Mouse (Mus musculus) thymus, postnatal 10 days (tissue): Measurements from ENCODE around the gene Zfp706.

Experiments used
- DNase-seq, 2 experiments: peaks; one replicate each; pipeline ENCODE4 v3.0.0; 2021; ENCODE audit warnings: low spot score in 2 of 2

Gene Zfp706

GRCm38 (mm10) chr15:37007233-37007958 is at the start of gene Zfp706:
Zfp706 (minus strand) TSS chr15:37007773.
- peak; percentile 98 to 99 for DNase-seq

DNA sequence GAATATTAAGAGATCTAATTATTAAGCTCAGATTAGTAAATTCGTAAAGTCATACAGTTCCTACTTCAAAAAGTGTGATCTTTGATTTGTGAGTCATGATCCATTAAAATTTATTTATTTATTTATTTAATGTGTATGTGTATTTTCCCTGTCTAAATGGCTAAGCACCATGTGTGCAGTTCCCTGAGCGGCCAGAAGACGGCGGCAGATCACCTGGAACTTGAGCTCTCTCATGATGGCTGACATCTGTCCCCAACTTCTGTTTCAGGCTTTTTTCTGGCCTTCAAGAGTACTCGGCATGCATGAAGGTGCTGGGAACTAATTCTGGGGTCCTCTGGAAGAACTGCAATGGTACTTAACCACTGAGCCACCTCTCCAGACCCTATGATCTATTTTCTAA is 47.0 kb upstream of the Zfp706 start:
- DNase-seq = no peak

DNA sequence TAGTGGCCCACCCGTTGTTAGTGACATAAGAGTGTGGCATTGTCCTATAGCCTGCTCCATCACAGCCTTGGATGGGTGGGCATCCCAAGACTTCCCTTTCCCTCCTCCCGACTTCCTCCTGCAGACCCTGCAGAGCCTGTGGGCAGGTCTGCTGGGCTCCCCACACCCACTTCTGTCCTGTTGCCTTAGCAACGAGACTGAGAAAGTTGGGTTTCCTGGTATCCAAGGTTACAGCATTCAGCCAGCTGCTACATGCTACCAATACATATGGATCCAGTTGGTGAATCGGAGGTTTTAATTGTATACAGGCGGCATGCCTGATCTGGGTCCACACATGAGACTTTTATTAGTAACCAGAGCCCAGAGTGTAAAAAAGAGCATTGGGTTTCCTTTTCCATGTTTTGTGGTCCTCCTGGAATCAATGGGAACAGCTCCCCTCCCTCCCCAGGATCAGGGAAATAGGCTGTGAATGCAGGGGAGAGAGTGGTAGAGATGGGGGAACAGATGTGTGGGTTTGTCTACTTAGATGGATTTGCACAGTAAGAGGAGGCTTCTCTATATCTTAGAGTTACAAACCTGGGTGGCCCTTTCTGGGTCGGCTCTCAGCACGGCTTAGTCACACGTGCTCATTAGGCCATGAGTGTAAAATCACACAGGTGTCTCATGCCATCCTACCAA is 45.7 kb upstream of the Zfp706 start:
- no peak for DNase-seq

GRCm38 (mm10) chr15:37047403-37047802 is 39.8 kb upstream of the Zfp706 start:
- no peak for DNase-seq

- DNase-seq = no peak
Observed at GRCm38 (mm10) chr15:37046586-37046985, 39.0 kb upstream of the Zfp706 start.

DNA sequence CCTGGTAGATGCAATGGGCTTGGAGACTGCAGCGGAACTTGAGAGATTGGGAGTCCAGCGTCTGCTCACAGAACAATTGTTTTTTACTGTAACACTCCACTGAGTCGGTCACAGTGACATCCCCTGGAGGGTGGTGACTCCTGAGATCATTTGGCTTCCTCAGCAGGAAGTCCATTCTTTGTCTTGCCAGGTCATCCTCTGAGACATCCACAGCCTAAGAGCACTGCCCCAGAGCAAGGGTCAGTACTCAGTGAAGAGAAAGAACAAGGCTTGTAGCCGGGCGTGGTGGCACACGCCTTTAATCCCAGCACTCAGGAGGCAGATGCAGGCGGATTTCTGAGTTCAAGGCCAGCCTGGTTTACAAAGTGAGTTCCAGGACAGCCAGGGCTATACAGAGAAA is 38.6 kb upstream of the Zfp706 start:
- DNase-seq = no peak

- peak; percentile 28 to 49 for DNase-seq
Observed at GRCm38 (mm10) chr15:37045456-37045855, 37.9 kb upstream of the Zfp706 start.

- DNase-seq = no peak
Observed at GRCm38 (mm10) chr15:37042559-37042958, 35.0 kb upstream of the Zfp706 start.

DNA sequence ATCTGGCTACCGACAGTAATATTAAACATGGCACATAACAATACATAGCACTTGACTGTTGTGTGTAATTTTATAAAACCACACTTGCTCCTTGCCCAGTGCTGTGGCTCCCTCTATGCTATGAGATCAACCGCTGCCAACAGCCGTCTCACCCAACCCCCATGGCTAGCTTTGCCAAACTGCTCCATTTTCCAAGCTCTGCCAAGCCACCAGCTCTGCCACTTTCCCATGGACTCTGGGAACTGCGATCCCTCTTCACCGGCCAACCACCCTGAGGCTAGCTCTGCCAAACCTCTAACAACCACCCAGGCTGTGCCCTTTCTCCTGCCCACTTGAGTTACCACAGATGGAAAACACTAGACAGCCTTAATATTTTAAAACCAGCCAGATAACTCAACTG is 33.6 kb upstream of the Zfp706 start:
- no peak for DNase-seq

DNA sequence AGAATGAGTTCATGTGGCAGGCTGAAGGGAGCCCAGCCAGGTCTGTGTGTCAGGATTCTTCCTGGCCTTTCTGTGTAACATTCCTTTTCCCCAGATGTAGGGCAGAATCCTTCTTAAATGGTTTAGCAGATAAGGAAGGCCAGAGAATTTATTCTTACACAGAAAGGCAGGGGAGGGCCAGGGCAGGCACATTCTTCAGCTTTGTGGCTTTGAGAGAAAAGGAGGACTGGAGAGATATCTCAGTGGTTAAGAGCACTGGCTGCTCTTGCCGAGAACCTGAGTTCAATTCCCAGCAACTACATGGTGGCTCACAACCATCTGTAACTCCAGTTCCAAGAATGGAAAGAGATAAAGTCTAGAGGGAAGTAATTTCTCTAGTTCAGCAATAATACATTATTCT is 31.1 kb upstream of the Zfp706 start:
- DNase-seq = no peak

- DNase-seq = peak; percentile 25 to 32
Observed at GRCm38 (mm10) chr15:37037704-37038103, 30.1 kb upstream of the Zfp706 start.

GRCm38 (mm10) chr15:37036481-37037156 is 29.0 kb upstream of the Zfp706 start:
- DNase-seq = no peak

DNA sequence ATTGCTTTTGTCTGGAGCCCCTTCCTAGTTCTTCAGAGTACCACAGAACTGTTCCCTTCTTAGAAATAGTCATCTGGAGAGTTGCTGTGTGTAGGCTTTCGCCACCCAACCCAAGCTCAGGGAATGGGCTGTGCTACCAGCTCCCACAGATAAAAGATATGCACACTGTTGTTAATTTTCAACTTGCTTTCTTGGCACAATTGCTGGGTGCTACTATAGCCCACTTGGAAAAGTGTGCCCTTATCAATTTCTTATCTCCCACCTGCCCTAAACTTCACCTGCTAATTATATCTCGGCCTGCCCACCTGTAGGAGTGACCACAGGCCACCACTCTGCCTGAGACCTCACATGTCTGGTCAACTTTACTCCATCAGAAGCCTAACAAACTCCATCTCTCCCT is 26.6 kb upstream of the Zfp706 start:
- DNase-seq = no peak

GRCm38 (mm10) chr15:37033431-37033830 is 25.9 kb upstream of the Zfp706 start:
- no peak for DNase-seq

DNA sequence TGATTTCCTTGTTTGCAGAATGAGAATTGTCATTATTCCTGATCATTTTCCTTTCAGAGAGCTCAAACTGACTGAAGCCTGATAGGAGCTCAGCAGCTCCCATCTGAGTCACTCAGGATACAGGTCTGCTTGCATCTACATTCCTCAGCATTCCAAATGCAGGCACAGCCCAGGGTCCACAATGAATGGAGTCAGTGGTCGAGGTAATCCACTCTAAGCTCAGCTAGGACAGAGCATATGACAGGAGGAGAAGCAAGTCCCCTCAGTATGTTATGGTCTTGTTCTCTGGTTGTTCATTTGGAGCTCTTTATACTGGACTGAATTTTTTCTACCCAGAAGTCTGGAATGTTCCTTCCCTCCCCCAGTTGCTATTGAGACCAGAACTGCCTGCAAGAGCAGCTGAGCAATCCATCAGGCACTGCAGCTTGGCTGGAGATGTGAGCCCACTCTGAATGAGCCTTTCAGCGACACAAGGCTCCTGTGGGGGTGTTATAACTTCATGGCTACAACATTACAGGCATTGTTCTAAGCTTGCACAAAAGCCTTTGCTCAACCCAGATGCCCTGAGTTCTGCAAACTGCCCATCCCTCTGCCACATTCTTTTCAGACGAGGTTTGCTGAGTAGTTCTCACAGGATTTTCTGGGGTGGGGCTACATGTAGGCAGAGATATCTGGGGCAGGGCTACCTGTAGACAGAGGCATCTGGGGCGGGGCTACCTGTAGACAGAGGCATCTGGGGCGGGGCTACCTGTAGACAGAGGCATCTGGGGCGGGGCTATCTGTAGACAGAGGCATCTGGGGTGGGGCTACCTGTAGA is 24.0 kb upstream of the Zfp706 start:
- no peak for DNase-seq

- DNase-seq = no peak
Observed at GRCm38 (mm10) chr15:37030929-37031328, 23.4 kb upstream of the Zfp706 start.

GRCm38 (mm10) chr15:37027956-37028355 is 20.4 kb upstream of the Zfp706 start:
- DNase-seq = no peak

DNA sequence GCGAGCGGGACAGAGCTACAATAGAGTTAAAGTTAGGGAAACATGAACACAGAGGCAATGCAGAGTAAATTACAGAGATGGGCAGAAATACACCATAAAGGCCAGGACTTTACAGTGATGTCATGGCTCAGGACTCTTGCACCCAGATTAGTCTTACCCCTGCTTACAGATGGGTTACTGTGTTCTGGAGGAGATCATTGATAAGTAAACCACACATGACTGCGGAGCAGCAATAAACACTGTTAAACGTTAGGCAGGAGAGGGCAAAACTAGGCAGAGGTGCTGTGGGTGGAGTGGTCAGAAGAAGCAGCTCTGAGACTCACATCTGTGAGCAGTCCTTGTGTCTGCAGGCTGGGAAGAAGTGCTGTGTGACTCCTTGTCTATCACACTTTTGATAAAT is 18.9 kb upstream of the Zfp706 start:
- DNase-seq = no peak

- DNase-seq = no peak
Observed at GRCm38 (mm10) chr15:37020581-37021245, 13.1 kb upstream of the Zfp706 start.

DNA sequence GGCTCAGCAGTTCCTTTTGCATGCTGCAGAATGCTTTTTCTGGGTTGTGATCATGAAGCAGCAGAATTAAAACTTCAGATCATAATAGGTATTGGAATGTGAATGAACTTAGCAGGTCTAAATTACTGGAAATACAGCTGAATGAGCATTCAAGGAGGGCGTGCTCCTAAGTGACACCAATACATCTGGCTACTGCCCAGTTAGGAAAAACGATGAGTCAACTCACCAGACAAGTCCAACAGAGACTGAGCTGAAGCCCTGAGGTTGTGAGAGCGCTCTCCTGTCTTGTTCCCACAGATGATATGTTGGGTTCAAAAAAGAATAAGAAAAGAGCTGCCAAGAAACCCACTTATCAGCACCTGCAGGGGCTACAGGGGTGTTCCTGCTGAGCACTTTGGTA is 11.9 kb upstream of the Zfp706 start:
- no peak for DNase-seq

DNA sequence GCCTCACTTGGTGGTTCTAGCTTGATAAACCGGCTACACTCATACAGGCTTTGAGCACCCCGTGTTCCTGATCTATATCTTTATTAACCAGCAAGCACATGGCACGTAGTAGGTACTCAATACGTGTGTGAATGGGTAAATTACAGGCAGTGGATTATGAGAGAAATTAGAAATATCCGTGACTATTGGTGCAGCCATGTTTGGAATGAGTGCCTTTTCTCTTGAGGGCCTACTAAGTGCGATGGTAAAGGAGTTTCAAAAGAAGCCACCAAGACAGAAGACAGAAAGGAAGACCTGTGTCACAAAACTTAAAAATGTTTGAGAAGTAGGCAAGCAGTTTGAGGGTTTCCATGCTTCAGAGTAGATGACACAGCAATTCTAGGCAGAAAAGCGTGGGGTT is 4.3 kb upstream of the Zfp706 start:
- no peak for DNase-seq

GRCm38 (mm10) chr15:37011316-37011715 is 3.7 kb upstream of the Zfp706 start:
- no peak for DNase-seq
